Mouse (Mus musculus) small intestine, adult 2 months (tissue): Measurements from ENCODE around the gene Gnb3.

Experiments used
- CTCF ChIP-seq: fragments of 200-500 bp; IDR thresholded peaks from 2 replicates; pipeline ENCODE4 v1.5.1; 2012; ENCODE audit warnings: low read depth, mild to moderate bottlenecking, control low read depth, inconsistent platforms, low read length, moderate library complexity, mixed read lengths; ENCODE audit not compliant: insufficient replicate concordance, insufficient read length; ENCODE audit errors: extremely low read depth
- POLR2A ChIP-seq: fragments of 200-500 bp; IDR thresholded peaks from 2 replicates; pipeline ENCODE4 v1.6.1; 2012; ENCODE audit warnings: low read depth, mild to moderate bottlenecking, control low read depth, inconsistent platforms, low read length, moderate library complexity

DNA sequence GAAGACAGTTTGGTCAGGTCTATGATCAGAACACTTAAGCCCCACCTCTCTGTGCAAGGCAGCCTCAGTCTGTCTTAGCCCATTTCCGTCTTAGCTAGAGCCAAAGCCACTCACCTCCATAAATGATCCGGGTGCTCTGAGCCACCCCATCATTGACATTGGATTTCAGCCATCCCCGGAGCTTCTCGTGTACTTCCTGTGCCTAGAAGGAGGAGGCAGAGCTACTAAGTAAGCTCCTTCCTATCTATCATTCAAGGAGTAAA, 28.7 kb downstream of the Gnb3 start:
- TF ChIP-seq POLR2A: no peak
- TF ChIP-seq CTCF: no peak
